Mouse (Mus musculus) thymus, postnatal 14 days (tissue): ENCODE data around the gene Bcl2l13.
"Not testable (repeated sequence)": the region's sequence is repeated elsewhere in the genome, so short reads cannot be mapped to it uniquely, and the experiment has no call there.

Source experiments
- DNase-seq: peaks from one replicate; pipeline ENCODE4 v3.0.0; 2021

The Bcl2l13 gene

DNA sequence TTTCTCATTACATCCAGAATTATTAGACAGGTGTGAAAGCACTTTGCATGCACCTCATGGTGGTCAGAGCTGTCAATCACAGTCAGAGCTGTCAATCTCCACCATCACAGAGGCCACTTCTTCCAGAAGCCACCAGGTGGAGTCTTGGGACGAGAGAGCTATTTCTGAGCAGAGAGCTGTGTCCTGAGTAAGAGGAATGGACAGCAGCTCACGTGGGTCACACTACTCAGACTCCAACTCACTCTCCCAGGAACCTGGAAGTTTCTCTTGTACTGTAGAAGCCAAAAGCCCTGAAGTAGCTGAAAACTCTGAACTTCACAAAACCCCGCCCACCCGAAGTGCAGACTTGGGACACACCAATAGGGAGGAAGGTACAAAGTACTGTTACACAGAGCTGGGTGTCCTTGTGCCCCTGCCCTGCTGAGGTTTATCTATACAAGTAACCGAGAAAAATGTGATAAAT is 67.5 kb downstream of the Bcl2l13 start:
- peak; percentile 68 for DNase-seq

DNA sequence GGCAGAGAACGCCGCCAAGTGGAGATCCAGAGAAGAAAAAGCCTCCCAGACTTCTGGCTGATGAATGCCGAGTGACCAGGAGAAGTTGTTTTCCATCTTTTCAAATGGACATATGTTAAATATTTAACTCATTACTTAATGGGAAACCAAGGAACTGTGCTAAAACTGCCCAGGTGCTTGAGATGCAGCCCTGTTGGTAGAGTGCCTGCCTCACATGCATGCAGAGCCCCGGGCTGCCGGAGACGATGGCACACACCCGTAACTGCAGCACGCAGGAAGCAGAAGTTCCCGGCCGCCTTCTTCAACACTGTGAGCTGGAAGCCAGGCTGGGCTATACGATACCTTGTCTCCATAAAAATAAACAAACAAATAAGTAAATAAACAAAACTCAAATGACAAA is 67.9 kb downstream of the Bcl2l13 start:
- DNase-seq, result no peak

DNA sequence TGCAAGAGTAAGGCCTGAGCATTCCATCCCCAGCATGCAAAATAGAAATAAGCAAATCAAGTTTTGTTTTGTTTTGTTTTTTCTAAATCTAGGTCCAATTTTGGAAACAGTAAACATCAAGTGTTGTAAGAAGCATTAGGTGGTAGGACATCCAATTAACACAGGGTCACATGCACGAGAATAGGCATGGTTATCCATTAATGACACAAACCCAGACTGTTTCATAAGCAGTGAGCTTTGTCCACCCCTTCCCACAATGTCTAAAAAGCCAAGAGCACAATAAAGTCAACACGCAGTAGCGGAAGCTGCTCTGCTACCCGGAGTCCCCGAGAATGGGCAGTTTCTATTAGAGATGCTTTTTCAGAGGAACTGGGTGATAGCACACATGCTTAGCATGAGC is 69.1 kb downstream of the Bcl2l13 start:
- no peak for DNase-seq

DNA sequence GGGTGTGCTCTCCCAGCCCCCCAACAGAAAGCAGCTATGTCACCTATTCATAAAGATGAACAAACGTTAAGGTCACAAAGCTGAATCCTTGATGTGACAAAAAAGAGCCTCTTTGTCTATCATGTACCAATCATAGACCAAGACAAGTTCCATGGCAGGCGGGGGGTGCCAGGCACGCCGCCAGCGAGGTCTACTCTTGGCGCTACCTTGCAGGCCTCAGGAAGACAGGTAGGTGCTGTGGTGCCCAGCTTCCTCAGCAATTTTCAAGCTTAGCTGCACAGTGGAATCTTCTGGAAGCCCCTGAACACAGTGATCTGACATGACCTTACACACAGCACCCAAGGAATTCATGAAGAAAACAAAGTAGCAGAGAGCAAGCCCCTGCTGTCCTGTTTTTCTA is 70.5 kb downstream of the Bcl2l13 start:
- DNase-seq, result peak; percentile 59

DNA sequence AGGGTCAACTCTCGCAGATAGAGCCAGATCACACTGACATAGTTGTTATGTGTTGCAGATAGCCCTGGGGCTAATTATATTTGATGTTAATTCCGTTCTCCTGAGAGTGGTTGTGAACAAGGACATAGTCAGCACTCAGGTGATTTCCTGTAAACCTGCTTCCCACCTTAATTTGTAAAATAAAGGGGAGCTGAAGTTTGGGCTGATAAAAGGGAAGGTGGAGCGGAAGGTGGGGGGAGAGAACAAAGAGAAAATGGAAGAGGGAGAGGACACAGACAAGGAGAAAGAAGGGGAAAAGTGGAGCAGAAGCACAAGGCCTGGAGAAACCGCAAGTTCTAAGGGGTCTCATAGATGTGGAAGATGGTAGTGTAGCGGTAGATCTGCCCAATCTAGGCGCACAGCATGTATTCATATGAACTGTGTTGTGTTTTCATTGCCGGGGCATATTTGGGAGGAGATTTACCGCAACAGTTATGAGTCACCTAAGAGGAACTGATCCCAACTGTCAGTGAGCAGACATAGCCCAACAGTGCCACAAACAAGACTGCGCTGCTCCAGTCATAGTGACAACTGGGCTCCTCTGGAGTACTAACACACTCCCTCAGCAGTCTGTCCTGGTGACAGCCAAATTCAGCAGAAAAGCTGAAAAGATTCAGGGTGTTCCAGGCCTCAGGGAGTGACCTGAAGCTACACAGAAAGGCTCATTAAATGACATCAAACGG is 72.0 kb downstream of the Bcl2l13 start:
- DNase-seq, result not testable (repeated sequence)

DNA sequence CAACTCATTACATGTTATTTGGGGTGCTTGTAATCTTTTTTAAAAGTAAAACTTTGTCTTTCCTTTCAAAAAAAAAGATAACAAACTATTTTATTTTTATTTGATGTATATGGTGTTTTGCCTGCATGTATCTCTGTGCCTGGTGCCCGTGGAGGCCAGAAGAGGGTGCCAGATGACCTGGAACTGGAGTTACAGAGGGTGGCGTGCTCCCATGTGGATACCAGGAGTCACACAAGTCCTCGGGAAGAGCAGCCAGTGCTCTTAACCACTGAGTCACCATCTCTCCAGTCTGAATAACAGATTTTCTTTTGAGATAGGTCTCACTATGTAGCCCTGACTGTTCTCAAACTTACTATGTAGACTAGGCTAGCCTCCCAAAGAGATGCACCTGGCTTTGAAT is 73.5 kb downstream of the Bcl2l13 start:
- DNase-seq, result no peak

DNA sequence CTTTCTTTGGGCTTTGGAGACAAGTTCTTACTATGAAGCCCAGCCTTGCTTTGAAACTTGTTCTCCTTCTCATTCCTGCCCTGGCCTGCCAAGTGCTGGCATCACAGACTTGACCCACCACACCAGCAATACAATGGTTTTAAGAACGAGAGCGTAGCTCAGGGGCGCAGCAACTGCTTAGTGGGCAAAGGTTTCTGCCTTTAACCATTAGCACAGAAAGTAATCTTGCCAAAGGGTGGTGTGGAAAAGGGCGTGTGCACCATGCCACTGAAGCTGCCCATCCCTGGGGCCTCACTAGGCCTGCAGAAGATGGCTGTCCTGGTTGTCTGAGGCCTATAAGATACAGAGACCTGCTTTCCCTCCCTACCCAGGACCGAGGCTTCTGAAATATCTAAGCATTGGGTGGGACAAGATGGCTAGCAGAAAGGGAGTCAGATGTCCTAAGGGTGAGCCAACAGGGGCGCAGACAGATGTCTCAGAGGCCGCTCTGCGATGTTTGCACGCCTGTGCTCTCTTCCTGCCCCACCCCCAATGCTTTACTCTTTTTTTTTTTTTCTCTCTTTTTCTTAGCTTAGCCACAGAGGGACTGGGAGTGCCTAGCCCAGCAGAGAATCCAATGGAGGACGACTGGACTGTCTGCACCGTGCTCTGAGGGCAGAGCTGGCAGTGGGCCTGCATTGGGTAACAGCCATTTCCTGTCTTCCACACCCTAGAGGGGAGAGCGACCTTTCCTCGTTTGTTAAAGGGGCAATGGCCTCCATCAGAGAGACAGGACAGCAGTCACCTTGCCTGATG is 75.4 kb downstream of the Bcl2l13 start:
- peak; percentile 57 for DNase-seq

DNA sequence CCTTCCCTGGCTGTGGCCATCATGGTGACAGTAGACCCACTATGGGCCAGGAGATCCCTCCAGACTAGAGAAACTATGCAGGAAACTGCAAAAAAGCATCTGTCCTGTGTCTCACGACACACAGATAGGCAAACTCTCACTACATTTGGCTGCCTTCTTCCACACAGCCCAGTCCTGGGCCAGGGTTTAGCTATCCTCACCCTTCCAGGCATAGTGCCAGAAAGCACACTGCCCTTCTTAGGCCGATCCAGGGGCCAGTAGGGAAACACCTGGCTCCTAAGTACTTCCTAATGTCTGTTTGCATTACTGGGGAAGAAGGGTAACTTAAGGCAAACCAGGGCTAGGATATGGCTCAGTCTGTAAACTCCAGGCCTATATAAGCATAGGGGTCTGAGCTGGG is 76.9 kb downstream of the Bcl2l13 start:
- DNase-seq, result no peak

DNA sequence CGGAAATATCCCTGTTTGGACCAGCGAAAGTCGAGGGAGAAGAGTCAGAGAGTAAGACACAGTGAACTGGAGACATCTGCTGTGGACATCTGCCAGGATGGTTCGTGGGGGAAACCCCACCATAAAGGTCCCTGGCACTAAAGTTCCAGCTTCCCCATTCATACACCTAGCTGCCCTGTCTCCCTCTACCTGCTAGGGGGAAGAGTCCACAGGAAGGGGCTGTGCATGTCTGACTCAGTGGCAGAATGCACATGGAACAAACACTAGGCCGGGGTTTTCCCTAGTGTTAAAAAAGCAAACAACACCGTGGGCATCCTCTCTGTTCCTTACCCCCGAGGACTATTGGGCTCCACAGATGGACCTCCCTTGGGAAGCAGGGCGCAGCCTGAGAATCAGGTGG is 77.8 kb downstream of the Bcl2l13 start:
- no peak for DNase-seq

DNA sequence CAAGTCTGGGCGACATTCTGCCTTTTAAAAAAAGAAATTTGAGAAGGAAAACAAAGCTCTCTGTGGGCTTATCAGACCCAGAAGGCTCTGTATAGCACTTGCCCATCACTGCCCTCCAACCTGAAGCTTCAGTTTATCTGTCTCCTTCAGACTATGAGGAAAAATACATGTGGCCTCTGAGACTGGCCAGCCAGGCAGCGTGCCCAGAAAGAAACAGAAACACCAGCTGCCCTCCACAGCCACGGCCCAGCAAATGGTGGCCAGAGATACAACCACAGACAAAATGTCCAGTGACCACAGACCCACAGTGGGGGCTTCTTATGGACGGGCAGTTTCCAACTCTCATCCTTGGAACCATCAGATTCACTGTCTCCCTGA is 78.5 kb downstream of the Bcl2l13 start:
- no peak for DNase-seq

DNA sequence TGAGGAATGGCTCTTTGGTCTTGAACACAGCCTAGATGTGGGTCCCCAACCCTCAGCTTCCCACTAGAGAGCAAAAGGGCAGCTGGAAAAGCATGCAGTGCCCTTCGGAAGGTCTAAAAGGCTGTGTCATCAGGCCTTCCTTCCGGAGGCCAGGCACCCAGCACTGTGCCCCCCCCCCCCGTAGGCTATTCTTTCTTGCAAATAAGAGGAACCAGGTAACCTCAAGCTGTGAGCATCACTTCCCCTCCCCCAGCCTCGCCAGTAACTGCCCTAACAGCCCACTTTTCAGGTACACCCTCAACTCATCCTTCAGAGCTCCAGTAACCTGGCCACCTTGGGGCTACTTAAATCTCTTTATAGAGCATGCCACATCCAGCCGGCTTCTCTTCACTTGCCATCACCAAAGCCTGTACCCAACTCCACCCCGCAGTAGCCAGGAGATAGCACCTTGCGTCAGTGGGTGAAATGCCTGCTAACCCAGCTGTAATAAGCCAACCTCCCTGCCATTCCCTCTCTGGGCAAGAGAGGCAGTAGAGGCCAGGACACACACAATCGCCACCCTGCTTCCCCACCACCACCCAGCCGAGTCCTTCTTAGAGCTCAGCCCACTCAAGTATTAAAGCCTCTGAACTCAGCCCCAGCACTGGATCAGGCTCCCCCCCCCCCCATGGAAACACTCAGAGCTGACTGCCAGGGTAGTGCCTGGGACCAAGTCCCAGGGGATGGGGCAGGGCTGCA is 79.1 kb downstream of the Bcl2l13 start:
- peak; percentile 73 for DNase-seq

DNA sequence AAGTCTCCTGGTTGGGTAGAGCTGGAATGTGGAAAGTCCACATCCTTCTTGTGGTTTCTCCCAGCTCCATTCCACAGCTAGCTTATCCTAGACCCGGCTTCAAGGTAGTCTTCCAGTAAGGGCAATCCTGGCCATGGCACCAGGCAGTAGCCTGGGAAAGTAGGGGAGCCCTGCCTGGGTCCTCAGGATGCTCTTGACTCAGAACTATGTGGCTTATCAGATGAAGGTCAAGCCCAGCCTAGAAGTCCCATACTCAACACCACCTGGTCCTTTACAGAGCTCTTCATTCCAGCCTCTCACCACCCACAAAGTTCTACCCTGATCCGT is 79.6 kb downstream of the Bcl2l13 start:
- DNase-seq, result no peak

DNA sequence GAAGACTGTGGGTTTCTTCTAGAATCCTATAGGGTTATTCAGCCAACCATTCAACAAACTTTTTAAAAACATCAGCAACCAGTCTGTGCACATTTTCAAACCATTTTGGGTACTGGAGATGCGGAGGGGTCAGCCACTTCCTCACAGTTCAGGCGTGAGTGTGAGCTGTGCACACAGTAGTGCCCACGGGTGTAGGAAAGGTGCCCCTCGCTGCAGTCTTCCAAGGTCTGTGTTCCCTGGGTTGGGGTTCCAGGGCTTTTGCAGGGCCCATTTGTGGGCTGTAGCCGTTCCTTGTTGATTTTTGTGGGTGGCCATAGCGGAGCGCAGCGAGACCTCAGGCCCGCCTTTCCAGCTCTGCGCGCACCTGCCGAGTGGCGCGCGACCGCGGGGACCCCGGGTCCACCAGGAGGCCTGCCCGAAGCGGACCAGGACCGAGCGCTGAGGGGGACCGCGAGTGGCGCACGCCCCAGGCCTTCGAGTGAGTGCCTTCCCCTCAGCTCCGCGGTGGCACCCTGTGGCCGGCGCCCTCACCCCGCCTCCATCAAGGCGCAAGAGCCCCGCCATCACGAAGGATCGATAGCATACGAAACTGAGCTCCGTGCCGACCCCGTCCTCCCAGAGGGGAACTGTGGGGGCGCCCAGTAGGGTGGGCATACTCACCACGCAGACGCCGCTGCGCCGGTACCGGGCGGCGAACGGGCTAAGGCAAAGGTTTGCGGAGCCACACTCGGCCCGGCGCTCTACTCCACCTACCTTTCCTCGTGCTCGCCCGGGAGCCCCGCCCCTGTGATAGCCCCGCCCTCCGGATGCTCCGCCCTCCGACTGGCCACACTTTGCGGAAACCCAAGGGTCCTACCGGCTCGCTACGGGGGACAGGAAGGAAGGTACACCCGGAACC is 80.3 kb downstream of the Bcl2l13 start, which contains the start of gene Bid:
TSS of gene Bid (minus strand) at position 780 of the 898 bp plus-strand sequence.
- DNase-seq, result peak; percentile 99

DNA sequence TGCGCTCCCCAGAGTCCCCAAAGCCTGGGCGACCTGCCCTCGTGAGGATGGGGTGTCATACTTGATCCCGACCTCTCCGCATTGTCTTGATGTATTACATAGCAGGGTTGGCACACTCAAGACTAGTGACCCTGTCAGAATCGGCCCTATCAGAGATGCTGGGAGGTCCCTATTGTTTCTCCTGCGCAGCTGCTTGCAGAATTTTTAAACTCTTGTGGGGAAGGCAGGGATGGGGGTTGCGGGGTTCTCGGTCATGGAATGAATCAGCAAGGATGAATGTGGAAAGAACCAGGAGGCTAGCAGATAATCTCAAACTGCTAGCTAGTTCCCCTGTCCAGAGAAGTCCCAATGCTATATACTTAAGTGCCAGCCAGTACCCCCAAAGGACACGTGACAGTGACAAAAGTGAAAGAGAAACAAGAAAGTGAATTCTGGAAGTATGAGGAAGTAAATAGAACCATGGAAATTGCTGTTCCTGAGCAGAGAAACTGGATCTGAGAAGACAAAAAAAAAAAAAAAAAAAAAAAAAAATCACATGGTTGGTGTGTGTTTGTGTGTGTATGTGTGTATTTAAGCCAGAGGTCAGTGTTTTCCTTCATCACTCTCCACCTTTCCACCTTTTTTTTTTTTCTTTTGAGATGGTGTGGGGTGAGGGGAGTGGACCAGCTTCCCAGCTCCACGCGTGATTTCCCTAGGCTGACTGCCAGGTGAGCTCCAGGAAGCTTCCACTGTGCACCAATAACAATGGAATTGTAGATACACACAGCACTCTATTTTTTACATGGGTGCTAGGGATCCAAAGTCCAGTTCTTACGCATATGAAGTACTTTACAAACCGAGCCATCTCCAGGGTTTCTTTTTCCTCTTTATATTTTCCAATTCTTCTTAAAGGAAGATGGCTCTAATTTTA is 81.2 kb downstream of the Bcl2l13 start:
- DNase-seq, result not testable (repeated sequence)

DNA sequence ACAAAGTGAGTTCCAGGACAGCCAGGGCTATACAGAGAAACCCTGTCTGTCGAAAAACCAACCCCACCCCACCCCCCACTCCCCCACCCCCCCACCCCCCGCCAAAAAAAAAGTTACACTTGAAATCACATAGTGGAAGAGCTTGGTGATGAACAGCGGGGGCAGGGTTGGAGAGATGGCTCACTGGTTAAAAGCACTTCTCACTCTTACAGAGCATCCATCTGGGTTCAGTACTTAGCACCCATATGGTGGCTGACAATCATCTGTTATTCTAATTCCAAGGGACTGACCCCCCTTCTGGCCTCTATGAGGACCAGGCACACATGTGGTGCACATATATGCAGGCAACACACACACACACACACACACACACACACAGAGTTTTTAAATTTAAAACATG is 82.0 kb downstream of the Bcl2l13 start:
- no peak for DNase-seq

DNA sequence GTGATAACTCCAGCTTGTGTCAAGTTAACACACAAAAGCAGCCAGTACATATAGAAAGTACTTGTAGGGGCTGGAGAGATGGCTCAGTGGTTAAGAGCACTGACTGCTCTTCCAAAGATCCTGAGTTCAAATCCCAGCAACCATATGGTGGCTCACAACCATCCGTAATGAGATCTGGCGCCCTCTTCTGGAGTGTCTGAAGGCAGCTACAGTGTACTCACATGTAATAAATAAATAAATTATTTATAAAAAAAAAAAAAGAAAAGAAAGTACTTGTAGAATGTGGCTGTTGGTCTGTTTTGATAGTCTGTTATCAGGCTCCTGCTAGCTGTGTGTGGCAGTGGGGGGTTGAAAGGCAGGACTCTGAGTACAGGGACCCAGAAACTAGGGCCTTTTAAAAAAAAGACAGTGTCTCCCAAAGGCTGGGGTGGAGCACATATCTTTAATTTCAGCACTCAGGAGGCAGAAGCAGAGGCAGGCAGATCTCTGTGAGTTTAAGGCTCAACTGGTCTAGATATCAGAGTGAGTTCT is 88.8 kb downstream of the Bcl2l13 start:
- DNase-seq, result not testable (repeated sequence)

DNA sequence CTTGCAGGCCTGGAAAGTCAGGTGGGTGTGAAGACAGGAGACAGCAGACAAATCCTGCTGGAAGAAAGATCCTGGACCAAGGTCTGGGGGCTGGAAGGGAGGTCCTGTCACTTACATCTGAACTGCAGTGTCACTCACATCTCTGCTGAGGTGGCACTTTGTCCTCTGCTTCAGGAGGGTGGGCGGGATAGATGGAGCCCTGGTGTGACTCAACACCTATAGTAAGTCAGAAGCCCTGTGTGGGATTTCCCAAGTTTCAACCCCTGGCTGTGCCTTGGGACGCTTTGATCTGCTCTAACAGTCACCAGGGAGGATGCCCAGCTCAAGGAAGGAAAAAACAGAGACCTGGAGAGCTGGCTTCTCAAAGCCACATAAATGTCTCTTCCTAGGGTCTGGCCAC is 90.9 kb downstream of the Bcl2l13 start:
- DNase-seq, result no peak

DNA sequence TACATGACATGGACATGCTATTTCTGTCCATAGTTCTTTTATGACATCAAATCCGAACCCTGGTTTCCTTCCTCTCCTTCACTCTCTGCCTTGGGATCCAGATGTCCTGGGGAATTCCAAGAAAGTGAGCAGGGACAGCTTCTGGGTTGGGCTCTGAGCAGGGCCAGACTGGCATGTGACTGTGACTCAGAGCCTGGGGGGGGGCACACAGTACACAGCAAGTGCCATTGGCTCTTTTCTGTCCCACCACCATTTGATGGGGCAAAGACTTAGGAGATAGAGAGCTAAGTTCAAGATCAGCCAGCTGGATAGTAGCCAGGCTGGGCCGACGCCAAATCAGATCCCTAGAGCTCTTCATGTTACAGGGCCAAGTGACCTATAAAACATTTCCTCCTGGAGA is 91.8 kb downstream of the Bcl2l13 start:
- DNase-seq, result no peak

DNA sequence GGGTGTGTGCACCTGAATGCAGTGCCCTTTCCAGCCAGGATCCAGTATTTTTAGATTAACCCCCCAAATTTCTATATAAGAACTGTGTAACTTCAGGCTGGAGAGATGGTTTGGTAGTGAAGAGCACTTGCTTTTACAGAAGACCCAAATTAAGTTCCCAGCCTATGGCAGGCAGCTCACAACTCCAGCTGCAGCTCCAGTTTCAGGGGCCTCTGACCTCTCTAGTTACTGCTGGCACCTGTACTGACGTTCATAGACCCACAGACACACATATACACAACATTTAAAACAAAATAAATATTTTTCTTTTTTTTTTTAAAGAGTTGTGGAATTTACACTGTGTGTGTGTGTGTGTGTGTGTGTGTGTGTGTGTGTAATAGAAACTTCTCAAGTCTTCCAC is 93.4 kb downstream of the Bcl2l13 start:
- DNase-seq, result peak; percentile 54

DNA sequence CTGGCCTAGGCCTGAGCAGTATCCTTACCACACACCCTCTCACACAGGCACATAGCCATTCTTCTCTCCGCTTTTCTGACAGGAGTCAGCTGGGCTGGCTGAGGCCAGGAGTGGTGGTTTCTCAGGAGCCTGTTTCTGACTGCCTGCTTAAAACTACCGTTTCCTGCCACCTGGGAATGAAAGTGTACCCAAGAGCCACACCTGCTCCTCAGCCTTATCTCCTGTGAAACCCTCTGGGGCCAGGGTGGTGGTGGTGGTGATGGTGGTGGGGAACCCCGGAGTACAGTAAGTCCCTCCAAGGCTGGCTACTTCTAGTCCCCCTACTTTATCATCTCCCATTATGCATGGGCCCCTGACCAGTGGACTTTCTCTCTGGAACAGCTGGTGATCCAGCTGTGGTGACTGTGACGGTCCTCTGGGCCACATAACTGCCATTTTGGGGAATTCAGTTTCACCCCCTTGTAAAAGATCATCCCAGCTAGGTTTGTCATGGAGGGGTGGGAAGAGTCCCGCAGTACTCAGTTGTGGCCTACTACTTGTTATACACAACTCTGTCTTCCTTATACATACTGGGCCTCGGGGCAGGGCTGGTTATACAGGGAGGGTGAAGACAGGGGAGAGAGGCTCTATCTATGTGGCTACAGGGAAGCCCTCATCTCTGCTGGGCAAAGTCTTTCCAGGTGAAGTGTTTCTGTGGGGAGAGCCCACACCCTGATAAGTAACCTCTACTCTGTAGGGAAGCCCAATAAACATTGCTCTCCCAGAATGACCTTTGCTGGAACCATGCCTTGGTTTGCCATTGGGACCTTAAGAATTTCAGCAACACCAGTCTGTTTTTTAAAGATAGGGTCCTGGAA is 94.7 kb downstream of the Bcl2l13 start:
- DNase-seq, result peak; percentile 86
